ENCODE assay signal across 8 mouse cellular contexts in genomic region chr7:44398570-44398969, GRCm38 (mm10). TPM values are rescaled to one million over a fixed set of nuclear protein-coding genes. Genes with fewer than 3 reads are reported as not detected.
DNase-seq lines count a peak whose midpoint lies in the region; ATAC-seq and TF ChIP-seq lines count a peak whose summit lies in the region.

No protein-coding gene starts in this region.

- peaks cover 11% of the 10 kb centered on the region for H3K4me1 ChIP-seq in testis, adult 2 months (ENCODE audit: control insufficient read depth, insufficient read depth, low read length)
- peaks cover 15% of the 10 kb centered on the region for H3K4me1 ChIP-seq in forebrain, embryonic 10.5 days
- H3K4me1 ChIP-seq in hindbrain, postnatal 0 days (ENCODE audit: insufficient read depth, low read length), result no peaks in the 10 kb centered on the region
- peaks cover 6% of the 10 kb centered on the region; the same call in 1 of the 2 replicates for H3K4me1 ChIP-seq in liver, embryonic 12.5 days

- TF ChIP-seq POLR2A in testis, adult 2 months (IDR thresholded peaks at IDR 0.05; ENCODE audit: control insufficient read depth, low read depth, low read length), result no peak

- peak; percentile 14; the same call in 1 of the 2 replicates for TF ChIP-seq CTCF in testis, adult 2 months (IDR thresholded peaks at IDR 0.05; ENCODE audit: control insufficient read depth, insufficient read depth, insufficient replicate concordance, low read depth, low read length)
- TF ChIP-seq CTCF in hindbrain, postnatal 0 days (IDR thresholded peaks at IDR 0.05; ENCODE audit: low read depth), result peak; percentile 80

- no peak overlapping the region for H3K4me3 ChIP-seq in testis, adult 2 months (ENCODE audit: control insufficient read depth, low read depth, low read length)
- H3K4me3 ChIP-seq in forebrain, embryonic 10.5 days, result no peak overlapping the region
- no peak overlapping the region for H3K4me3 ChIP-seq in hindbrain, postnatal 0 days (ENCODE audit: low read length)
- H3K4me3 ChIP-seq in liver, embryonic 12.5 days, result no peak overlapping the region

- no peak for DNase-seq in testis, postnatal 14 days (ENCODE audit: low spot score)
- DNase-seq in c-Kit-negative CD71-positive TER-119-positive erythroid progenitor cells, embryonic 14.5 days (ENCODE audit: low read depth, low spot score), result peak; percentile 37
- peak; percentile 59 for DNase-seq in forebrain, embryonic 10.5 days (ENCODE audit: extremely low spot score, low spot score)
- peak; percentile 65 for DNase-seq in hindbrain, postnatal 0 days (ENCODE audit: low spot score)
- DNase-seq in natural killer cell, adult 2 months (ENCODE audit: low spot score in 2 of 2), result peak; percentile 73 to 75
- DNase-seq in thymus, postnatal 14 days, result peak; percentile 70

- H3K27ac ChIP-seq in testis, adult 2 months (ENCODE audit: control insufficient read depth, insufficient read depth, low read depth, low read length), result no peak overlapping the region
- H3K27ac ChIP-seq in forebrain, embryonic 10.5 days, result 0 out of 2 replicates have a peak overlapping the region, but pooled peaks have one; percentile 56
- H3K27ac ChIP-seq in hindbrain, postnatal 0 days, result no peak overlapping the region
- no peak overlapping the region for H3K27ac ChIP-seq in liver, embryonic 12.5 days

- no peak overlapping the region for H3K4me2 ChIP-seq in hindbrain, postnatal 0 days (ENCODE audit: low read depth, low read length)
- no peak overlapping the region for H3K4me2 ChIP-seq in liver, embryonic 12.5 days

- no peaks in the 10 kb centered on the region for H3K36me3 ChIP-seq in testis, adult 2 months (ENCODE audit: control insufficient read depth, insufficient read depth, low read length)
- no peaks in the 10 kb centered on the region for H3K36me3 ChIP-seq in forebrain, embryonic 10.5 days (replicated peaks)
- no peaks in the 10 kb centered on the region for H3K36me3 ChIP-seq in hindbrain, postnatal 0 days (ENCODE audit: insufficient read depth, low read length)
- no peaks in the 10 kb centered on the region for H3K36me3 ChIP-seq in liver, embryonic 12.5 days

- H3K9me3 ChIP-seq in forebrain, embryonic 10.5 days, result no peaks in the 10 kb centered on the region
- H3K9me3 ChIP-seq in hindbrain, postnatal 0 days (ENCODE audit: low read length), result no peaks in the 10 kb centered on the region
- H3K9me3 ChIP-seq in liver, embryonic 12.5 days (replicated peaks), result no peaks in the 10 kb centered on the region

- H3K27me3 ChIP-seq in testis, adult 2 months (ENCODE audit: control insufficient read depth, insufficient read depth, low read length), result no peaks in the 10 kb centered on the region
- peaks cover 16% of the 10 kb centered on the region for H3K27me3 ChIP-seq in forebrain, embryonic 10.5 days (ENCODE audit: poor library complexity, severe bottlenecking)
- no peaks in the 10 kb centered on the region for H3K27me3 ChIP-seq in hindbrain, postnatal 0 days (ENCODE audit: insufficient read depth, low read length)
- peaks cover 57% of the 10 kb centered on the region for H3K27me3 ChIP-seq in liver, embryonic 12.5 days (replicated peaks)

- 10% methylated on average over 3 of the region's 3 CpGs for WGBS in forebrain, embryonic 10.5 days
- WGBS in hindbrain, postnatal 0 days, result 14% methylated on average over 3 of the region's 3 CpGs
- WGBS in liver, embryonic 12.5 days (ENCODE audit: insufficient replicate concordance), result 10% methylated on average over 3 of the region's 3 CpGs

- ATAC-seq in hindbrain, postnatal 0 days, result peak; percentile 57
- peak; percentile 64 for ATAC-seq in liver, embryonic 12.5 days

- no peak overlapping the region for H3K9ac ChIP-seq in hindbrain, postnatal 0 days (replicated peaks; ENCODE audit: low read length)
- H3K9ac ChIP-seq in liver, embryonic 12.5 days, result no peak overlapping the region

RNA-seq across cellular contexts. Expression of gene 1700008O03Rik, which starts 12.9 kb away (rescaled TPM):
- 112 and 131 TPM in 2 replicates for polyA plus RNA-seq in testis, adult 2 months (2012; rRNA removed)
- polyA plus RNA-seq in forebrain, embryonic 10.5 days (2016; fragmentation: Nextera tagmentation; extraction: Ambion mirVana), result 1.6 and 2.1 TPM in 2 replicates
- total RNA-seq in hindbrain, postnatal 0 days (2014; rRNA removed), result 1.4 and 2.3 TPM in 2 replicates
- polyA plus RNA-seq in hindbrain, postnatal 0 days (2015; fragmentation: Nextera tagmentation; extraction: Ambion mirVana), result 3.3 and 3.6 TPM in 2 replicates
- 0.38 TPM in 1 of 2 replicates, not detected in the other for polyA plus RNA-seq in liver, embryonic 12.5 days (2016; fragmentation: Nextera tagmentation; extraction: Ambion mirVana)

RNA-seq across cellular contexts. Expression of gene Syt3, which starts 14.7 kb away (rescaled TPM):
- 2.0 TPM in 2 replicates for polyA plus RNA-seq in testis, adult 2 months (2012; rRNA removed)
- polyA plus RNA-seq in forebrain, embryonic 10.5 days (2016; fragmentation: Nextera tagmentation; extraction: Ambion mirVana), result 3.2 and 4.1 TPM in 2 replicates
- 130 and 154 TPM in 2 replicates for total RNA-seq in hindbrain, postnatal 0 days (2014; rRNA removed)
- polyA plus RNA-seq in hindbrain, postnatal 0 days (2015; fragmentation: Nextera tagmentation; extraction: Ambion mirVana), result 73.7 and 79.2 TPM in 2 replicates
- 0.05 and 0.11 TPM in 2 replicates for polyA plus RNA-seq in liver, embryonic 12.5 days (2016; fragmentation: Nextera tagmentation; extraction: Ambion mirVana)

RNA-seq across cellular contexts. Expression of gene Lrrc4b, which starts 30.2 kb away (rescaled TPM):
- 0.46 and 0.55 TPM in 2 replicates for polyA plus RNA-seq in testis, adult 2 months (2012; rRNA removed)
- polyA plus RNA-seq in forebrain, embryonic 10.5 days (2016; fragmentation: Nextera tagmentation; extraction: Ambion mirVana), result 1.8 and 2.1 TPM in 2 replicates
- total RNA-seq in hindbrain, postnatal 0 days (2014; rRNA removed), result 562 and 663 TPM in 2 replicates
- 19.6 and 22.7 TPM in 2 replicates for polyA plus RNA-seq in hindbrain, postnatal 0 days (2015; fragmentation: Nextera tagmentation; extraction: Ambion mirVana)
- 0.07 TPM in 1 of 2 replicates, not detected in the other for polyA plus RNA-seq in liver, embryonic 12.5 days (2016; fragmentation: Nextera tagmentation; extraction: Ambion mirVana)

Comparison
In these comparisons a context has a peak if more than half of its experiments do, and no peak if none do; other contexts are left out.
1. RNA of gene 1700008O03Rik, which starts 12.9 kb away (polyA plus RNA-seq): 112 to 131 TPM in testis, adult 2 months; 3.3 to 3.6 TPM in hindbrain, postnatal 0 days, 1.6 to 2.1 TPM in forebrain, embryonic 10.5 days and 0.38 TPM in liver, embryonic 12.5 days; every median in the first group is over 10 times any median in the second.
2. RNA of gene Syt3, which starts 14.7 kb away (polyA plus RNA-seq): 73.7 to 79.2 TPM in hindbrain, postnatal 0 days; 3.2 to 4.1 TPM in forebrain, embryonic 10.5 days, 2.0 TPM in testis, adult 2 months and 0.05 to 0.11 TPM in liver, embryonic 12.5 days; every median in the first group is over 10 times any median in the second.